Mouse (Mus musculus): ENCODE data around the gene Chst3.

DNA sequence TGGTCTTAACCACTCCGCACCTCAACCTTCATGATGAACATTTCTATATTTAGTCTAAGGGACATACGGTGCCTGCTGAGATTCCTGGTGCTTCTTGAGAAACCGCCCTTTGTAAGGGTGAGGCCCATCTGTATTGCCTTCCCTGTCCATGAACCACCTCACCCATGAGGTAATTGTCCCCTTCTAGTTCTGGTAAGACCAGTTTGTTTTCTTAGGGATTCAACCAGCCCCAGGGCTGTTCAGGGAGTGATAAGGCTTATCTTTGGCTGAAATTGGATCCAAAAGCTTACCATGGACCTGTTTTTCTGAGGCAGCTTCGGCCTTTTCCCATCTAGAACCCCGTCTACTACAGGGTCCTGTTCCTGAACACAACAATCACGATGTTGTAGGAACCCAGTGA, 37.0 kb upstream of the Chst3 start:
- TF ChIP-seq NANOG (IDR thresholded peaks at IDR 0.05; ENCODE audit: borderline replicate concordance, low read length) (no peak), CTCF (conservative IDR thresholded peaks at IDR 0.05; ENCODE audit: low read length) (no peak)
